Mouse (Mus musculus) spleen, adult 2 months (tissue): ENCODE measurements around the gene Ppp2r5b.

Experiments
- CTCF ChIP-seq: fragments of 200-500 bp; IDR thresholded peaks from 2 replicates; pipeline ENCODE4 v1.5.1; 2011; ENCODE audit warnings: mild to moderate bottlenecking, inconsistent platforms; ENCODE audit not compliant: insufficient read depth, insufficient read length, insufficient replicate concordance; ENCODE audit errors: extremely low read depth
- POLR2A ChIP-seq: fragments of 200-500 bp; IDR thresholded peaks from 2 replicates; pipeline ENCODE4 v1.6.1; 2011; ENCODE audit warnings: low read depth, low read length, inconsistent platforms

- TF ChIP-seq CTCF (no peak), POLR2A (no peak)
These were observed 51.5 kb downstream of the Ppp2r5b start, which contains the start of gene Majin for GRCm38 (mm10) chr19:6184131-6184530.
